Mouse (Mus musculus): ENCODE measurements around the gene Tm7sf2. TPM values are rescaled to one million over a fixed set of nuclear protein-coding genes. Genes with fewer than 3 reads are reported as not detected.

Tm7sf2 gene
- polyA plus RNA-seq, 1 experiment from 2014 or later: 13.4 TPM

DNA sequence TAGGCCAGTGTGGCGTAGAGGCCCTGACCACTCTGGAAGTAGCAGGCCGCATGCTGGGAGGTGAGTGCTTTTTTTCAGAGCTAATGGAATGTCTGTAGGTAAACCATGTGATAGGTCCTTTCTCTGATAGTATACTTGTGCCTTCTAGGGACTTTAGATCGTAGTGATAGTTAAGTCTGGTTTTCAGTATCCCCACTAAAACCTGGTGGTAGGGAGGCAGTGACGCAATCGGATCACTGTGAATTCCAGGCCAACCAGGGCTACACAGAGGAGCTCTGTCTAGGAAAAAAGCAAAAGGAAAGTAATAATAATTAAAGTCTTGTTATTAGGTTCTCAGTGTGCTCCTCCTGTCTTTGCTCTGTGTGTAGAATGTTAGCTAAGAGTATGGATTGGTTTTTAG lies 9.7 kb downstream of the Tm7sf2 start:
- peak overlapping the region; percentile 51 for H3K27ac ChIP-seq (ENCODE audit: low read depth, low read length)
- H3K4me3 ChIP-seq (ENCODE audit: low read depth, low read length): peak overlapping the region; percentile 62
- H3K9me3 ChIP-seq (ENCODE audit: control insufficient read depth): no peaks in the 10 kb centered on the region
- H3K27me3 ChIP-seq (replicated peaks; ENCODE audit: control insufficient read depth, insufficient read depth, low read length): no peaks in the 10 kb centered on the region
- WGBS: 17% methylated on average over 5 of the region's 5 CpGs
- H3K9ac ChIP-seq (ENCODE audit: low read depth, low read length): peak overlapping the region; percentile 63
- no peak for TF ChIP-seq CTCF (IDR thresholded peaks at IDR 0.05; ENCODE audit: low read depth)
- peaks cover 12% of the 10 kb centered on the region; the same call in 1 of the 2 replicates for H3K4me1 ChIP-seq (replicated peaks; ENCODE audit: control insufficient read depth, insufficient read depth, low read length)
- peak overlapping the region; percentile 73 for H3K4me2 ChIP-seq (replicated peaks; ENCODE audit: low read depth)
- peaks cover 23% of the 10 kb centered on the region for H3K36me3 ChIP-seq (ENCODE audit: control insufficient read depth, insufficient read depth)
- ATAC-seq: no peak

DNA sequence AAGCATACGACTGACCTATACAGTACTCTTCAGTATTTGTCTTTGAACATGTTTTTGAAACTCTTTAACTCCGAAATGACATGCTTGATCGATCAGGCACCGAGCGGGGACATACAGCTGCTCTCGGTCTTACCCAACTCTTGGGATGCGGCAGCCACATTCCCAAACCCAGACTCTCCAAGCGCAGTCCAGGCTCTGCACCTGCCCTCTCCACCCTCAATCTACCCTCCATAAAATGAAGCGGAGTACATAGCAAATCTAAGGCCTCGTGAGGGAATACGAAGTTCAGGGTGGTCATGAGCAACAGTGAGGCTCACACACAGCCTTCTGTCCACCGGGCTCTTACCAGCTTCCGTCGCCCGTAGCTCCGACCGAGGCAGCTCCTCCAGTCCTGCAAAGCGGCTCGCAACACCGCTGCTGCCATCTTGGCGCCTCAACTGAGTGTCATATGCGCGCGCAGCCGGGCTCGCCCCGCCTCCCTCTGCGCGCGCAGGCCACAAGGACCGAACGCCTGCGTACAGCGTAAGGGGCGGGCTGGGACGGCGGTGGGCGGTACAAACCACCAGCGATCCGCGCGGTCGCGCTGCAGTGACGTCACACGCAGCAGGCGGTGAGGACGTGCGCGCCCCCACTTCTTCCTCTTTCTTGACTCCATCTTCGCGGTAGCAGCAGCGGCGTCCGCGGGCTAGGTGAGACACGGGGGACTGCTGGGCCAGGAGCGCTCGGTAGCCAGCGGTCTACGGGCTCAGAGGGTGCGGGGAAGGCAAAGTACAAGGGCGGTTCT lies 10.7 kb downstream of the Tm7sf2 start, which contains the start of the genes Mrpl49 and Fau:
Gene Mrpl49 (minus strand): TSS at position 473 of the 784 bp plus-strand sequence.
Gene Fau (plus strand): TSS at position 532 of the 784 bp plus-strand sequence.
- Histone ChIP-seq H3K9ac (ENCODE audit: low read depth, low read length) (peak within 1 kb of the TSS; percentile 63), H3K4me3 (ENCODE audit: low read depth, low read length) (peak within 1 kb of the TSS; percentile 62), H3K36me3 (ENCODE audit: control insufficient read depth, insufficient read depth) (peaks cover 33% of the 10 kb centered on the region), H3K4me2 (replicated peaks; ENCODE audit: low read depth) (peak within 1 kb of the TSS; percentile 73), H3K27ac (ENCODE audit: low read depth, low read length) (peak within 1 kb of the TSS; percentile 51), H3K4me1 (replicated peaks; ENCODE audit: control insufficient read depth, insufficient read depth, low read length) (peaks cover 9% of the 10 kb centered on the region; the same call in 1 of the 2 replicates), H3K9me3 (ENCODE audit: control insufficient read depth) (no peaks in the 10 kb centered on the region), H3K27me3 (replicated peaks; ENCODE audit: control insufficient read depth, insufficient read depth, low read length) (no peaks in the 10 kb centered on the region)
- under 1% methylated on average over 61 of the region's 63 CpGs for WGBS
- TF ChIP-seq CTCF (IDR thresholded peaks at IDR 0.05; ENCODE audit: low read depth): no peak
- peak; percentile 84 for ATAC-seq

DNA sequence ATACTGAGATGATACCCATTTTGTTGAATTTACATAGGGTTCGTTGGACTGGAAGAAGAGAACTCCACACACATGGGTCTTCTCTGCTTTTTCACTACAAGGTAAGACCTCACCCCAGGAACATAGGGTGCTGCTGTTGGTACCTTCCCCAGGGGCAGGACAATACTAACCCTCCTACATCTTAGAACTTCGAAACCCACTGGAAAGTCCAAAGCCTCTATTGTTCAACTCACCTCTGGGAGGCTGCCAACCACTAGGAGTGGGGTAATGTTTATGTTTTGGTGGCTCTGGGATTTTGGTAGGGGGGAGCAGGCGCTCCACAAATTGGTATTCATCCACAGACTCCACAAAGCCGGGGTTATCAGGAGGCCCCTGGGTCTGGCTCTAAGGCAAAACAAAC lies 11.5 kb downstream of the Tm7sf2 start:
- no peak for TF ChIP-seq CTCF (IDR thresholded peaks at IDR 0.05; ENCODE audit: low read depth)
- H3K4me1 ChIP-seq (replicated peaks; ENCODE audit: control insufficient read depth, insufficient read depth, low read length): peaks cover 4% of the 10 kb centered on the region; the same call in 1 of the 2 replicates
- no peak overlapping the region for H3K27ac ChIP-seq (ENCODE audit: low read depth, low read length)
- peaks cover 41% of the 10 kb centered on the region for H3K36me3 ChIP-seq (ENCODE audit: control insufficient read depth, insufficient read depth)
- peak overlapping the region; percentile 73 for H3K4me2 ChIP-seq (replicated peaks; ENCODE audit: low read depth)
- H3K9ac ChIP-seq (ENCODE audit: low read depth, low read length): peak overlapping the region; percentile 63
- H3K4me3 ChIP-seq (ENCODE audit: low read depth, low read length): peak overlapping the region; percentile 62
- no peak for ATAC-seq
- H3K27me3 ChIP-seq (replicated peaks; ENCODE audit: control insufficient read depth, insufficient read depth, low read length): no peaks in the 10 kb centered on the region
- no peaks in the 10 kb centered on the region for H3K9me3 ChIP-seq (ENCODE audit: control insufficient read depth)
- WGBS: 41% methylated on average over 4 of the region's 4 CpGs

DNA sequence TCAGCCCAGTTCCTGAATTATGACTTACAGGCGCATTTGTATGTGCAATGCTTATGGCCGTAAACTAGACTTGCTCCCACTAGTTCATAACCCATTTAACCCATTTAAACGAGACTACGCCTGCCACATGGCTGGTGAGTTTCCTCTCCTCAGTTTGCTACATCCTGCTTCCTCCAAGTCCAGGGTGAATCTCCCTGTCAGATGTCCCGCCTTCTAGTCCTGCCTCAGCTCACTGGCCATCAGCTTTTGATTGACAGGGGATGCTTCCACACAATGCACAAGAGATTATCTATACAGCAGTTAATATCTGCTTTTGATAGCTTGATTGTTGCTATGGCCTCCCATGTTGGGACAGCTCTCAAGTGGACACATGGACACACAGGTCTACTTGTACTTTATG lies 13.9 kb downstream of the Tm7sf2 start:
- Histone ChIP-seq H3K4me2 (replicated peaks; ENCODE audit: low read depth) (no peak overlapping the region), H3K27ac (ENCODE audit: low read depth, low read length) (peak overlapping the region; percentile 28; the same call in 1 of the 2 replicates), H3K4me3 (ENCODE audit: low read depth, low read length) (no peak overlapping the region), H3K9ac (ENCODE audit: low read depth, low read length) (no peak overlapping the region), H3K36me3 (ENCODE audit: control insufficient read depth, insufficient read depth) (peaks cover 65% of the 10 kb centered on the region), H3K27me3 (replicated peaks; ENCODE audit: control insufficient read depth, insufficient read depth, low read length) (no peaks in the 10 kb centered on the region), H3K4me1 (replicated peaks; ENCODE audit: control insufficient read depth, insufficient read depth, low read length) (peaks cover 4% of the 10 kb centered on the region; the same call in 1 of the 2 replicates), H3K9me3 (ENCODE audit: control insufficient read depth) (no peaks in the 10 kb centered on the region)
- WGBS: 57% methylated on average over 5 of the region's 5 CpGs
- TF ChIP-seq CTCF (IDR thresholded peaks at IDR 0.05; ENCODE audit: low read depth): no peak
- no peak for ATAC-seq

DNA sequence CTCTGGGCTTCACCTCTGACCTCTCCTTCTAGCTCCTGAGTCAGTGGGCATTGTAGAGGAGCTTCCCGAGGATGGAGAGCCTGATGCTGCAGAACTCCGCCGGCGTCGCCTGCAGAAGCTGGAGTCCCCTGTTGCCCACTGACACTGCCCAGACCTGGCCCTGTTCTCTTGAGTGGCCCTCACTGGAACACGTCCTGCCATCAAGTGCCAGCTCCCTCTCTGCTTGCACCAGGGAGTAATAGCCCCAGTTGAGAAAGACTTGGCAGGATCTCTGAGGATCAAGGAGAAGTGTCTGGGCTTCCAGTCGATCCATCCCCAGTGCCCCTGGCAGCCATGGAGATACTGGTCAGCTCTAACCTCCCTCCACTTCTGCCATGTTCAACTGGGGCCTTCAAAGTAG lies 15.7 kb downstream of the Tm7sf2 start:
- no peak overlapping the region for H3K4me2 ChIP-seq (replicated peaks; ENCODE audit: low read depth)
- H3K36me3 ChIP-seq (ENCODE audit: control insufficient read depth, insufficient read depth): peaks cover 73% of the 10 kb centered on the region
- peaks cover 4% of the 10 kb centered on the region for H3K4me1 ChIP-seq (replicated peaks; ENCODE audit: control insufficient read depth, insufficient read depth, low read length)
- no peak for ATAC-seq
- no peaks in the 10 kb centered on the region for H3K27me3 ChIP-seq (replicated peaks; ENCODE audit: control insufficient read depth, insufficient read depth, low read length)
- no peak overlapping the region for H3K27ac ChIP-seq (ENCODE audit: low read depth, low read length)
- WGBS: 81% methylated on average over 7 of the region's 7 CpGs
- H3K9ac ChIP-seq (ENCODE audit: low read depth, low read length): no peak overlapping the region
- H3K9me3 ChIP-seq (ENCODE audit: control insufficient read depth): no peaks in the 10 kb centered on the region
- H3K4me3 ChIP-seq (ENCODE audit: low read depth, low read length): no peak overlapping the region
- no peak for TF ChIP-seq CTCF (IDR thresholded peaks at IDR 0.05; ENCODE audit: low read depth)

DNA sequence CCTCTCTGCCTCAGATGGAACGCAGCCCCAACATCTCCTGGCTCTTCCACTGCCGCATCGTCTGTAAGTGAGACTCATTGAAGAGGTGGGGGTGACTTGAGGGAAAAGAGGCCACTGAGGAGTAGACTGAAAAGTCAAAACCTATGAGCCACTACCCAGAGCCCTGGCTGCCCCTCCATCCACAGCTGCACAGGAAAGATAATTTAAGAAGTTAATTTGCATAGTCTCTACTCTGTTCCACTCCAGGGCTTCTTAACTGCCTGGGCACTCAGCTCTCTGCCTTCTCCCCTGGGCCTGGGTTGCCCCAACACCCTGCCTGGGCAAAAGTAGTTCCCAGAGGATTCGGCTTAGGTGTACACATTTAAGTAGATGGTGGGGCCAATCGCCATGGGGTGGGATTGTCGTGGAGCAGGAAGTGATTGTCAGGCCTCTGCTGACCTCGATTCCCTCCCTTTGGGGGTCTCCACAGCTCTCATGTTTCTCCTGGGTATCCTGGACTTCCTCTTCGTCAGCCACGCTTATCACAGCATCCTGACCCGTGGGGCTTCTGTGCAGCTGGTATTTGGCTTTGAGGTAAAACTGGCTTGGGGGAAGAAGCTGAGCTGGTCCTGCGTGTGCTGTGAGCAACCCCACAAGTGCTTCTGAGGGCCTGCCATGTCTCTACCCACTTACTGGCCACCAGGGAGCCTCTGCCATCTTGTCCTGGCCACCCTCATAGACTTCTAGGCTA lies 19.3 kb downstream of the Tm7sf2 start:
- no peak overlapping the region for H3K27ac ChIP-seq (ENCODE audit: low read depth, low read length)
- peaks cover 56% of the 10 kb centered on the region for H3K36me3 ChIP-seq (ENCODE audit: control insufficient read depth, insufficient read depth)
- H3K27me3 ChIP-seq (replicated peaks; ENCODE audit: control insufficient read depth, insufficient read depth, low read length): no peaks in the 10 kb centered on the region
- 88% methylated on average over 11 of the region's 11 CpGs for WGBS
- no peak overlapping the region for H3K4me3 ChIP-seq (ENCODE audit: low read depth, low read length)
- ATAC-seq: no peak
- no peak for TF ChIP-seq CTCF (IDR thresholded peaks at IDR 0.05; ENCODE audit: low read depth)
- no peak overlapping the region for H3K4me2 ChIP-seq (replicated peaks; ENCODE audit: low read depth)
- no peaks in the 10 kb centered on the region; the same call in 1 of the 2 replicates for H3K4me1 ChIP-seq (replicated peaks; ENCODE audit: control insufficient read depth, insufficient read depth, low read length)
- H3K9ac ChIP-seq (ENCODE audit: low read depth, low read length): no peak overlapping the region
- no peaks in the 10 kb centered on the region for H3K9me3 ChIP-seq (ENCODE audit: control insufficient read depth)

Measured in intestine, postnatal 0 days (tissue).